13 mouse cellular contexts compared by ENCODE assay signal in the genomic region with DNA sequence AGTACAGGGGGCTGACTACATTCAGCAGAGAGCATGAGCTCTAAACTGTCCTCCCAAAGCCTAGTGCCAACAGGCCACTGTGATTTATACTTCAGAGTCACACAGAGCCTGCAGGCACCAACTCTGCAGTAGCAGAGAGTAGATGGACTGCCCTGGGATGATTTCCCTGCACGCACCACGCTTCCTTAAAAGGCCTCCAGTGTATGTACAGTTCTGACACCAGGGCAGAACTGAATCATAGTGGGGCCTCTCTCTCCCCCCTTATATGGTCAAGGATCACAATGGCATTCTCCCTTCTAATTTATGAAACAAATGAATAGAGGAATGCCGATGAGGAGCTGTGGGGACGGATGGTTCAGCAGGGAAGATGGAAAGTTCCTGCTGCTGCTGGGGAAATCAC.
DNase-seq lines count a peak whose midpoint lies in the region; ATAC-seq and TF ChIP-seq lines count a peak whose summit lies in the region.
"Had no signal": no experiment of that assay in that cellular context is flagged by ENCODE, and none has a peak within 500 bp of the region (broad histone marks: within the 10 kb centered on the region; RNA-seq: fewer than 3 reads in every experiment).

No protein-coding gene starts in this region.

- intact Hi-C loops in heart, postnatal 10 days (cut with DNase I): no loop called here

- H3K4me2 ChIP-seq in heart, embryonic 14.5 days (ENCODE audit: low read length): peak overlapping the region; percentile 20
- no peak overlapping the region for H3K4me2 ChIP-seq in lung, embryonic 14.5 days
- no peak overlapping the region for H3K4me2 ChIP-seq in lung, postnatal 0 days (replicated peaks; ENCODE audit: low read depth, low read length)
- no peak overlapping the region for H3K4me2 ChIP-seq in intestine, embryonic 15.5 days (replicated peaks)
- no peak overlapping the region for H3K4me2 ChIP-seq in stomach, embryonic 16.5 days (ENCODE audit: low read depth, low read length)
- H3K4me2 ChIP-seq: midbrain, embryonic 13.5 days had no signal

- H3K9ac ChIP-seq in heart, embryonic 14.5 days (ENCODE audit: low read length): no peak overlapping the region
- no peak overlapping the region for H3K9ac ChIP-seq in lung, embryonic 14.5 days
- no peak overlapping the region for H3K9ac ChIP-seq in lung, postnatal 0 days (replicated peaks; ENCODE audit: low read depth)
- H3K9ac ChIP-seq in intestine, embryonic 15.5 days: no peak overlapping the region
- no peak overlapping the region for H3K9ac ChIP-seq in stomach, embryonic 16.5 days (ENCODE audit: low read length)
- H3K9ac ChIP-seq: forebrain, postnatal 0 days; midbrain, embryonic 13.5 days had no signal

- no peaks in the 10 kb centered on the region for H3K36me3 ChIP-seq in heart, embryonic 14.5 days (ENCODE audit: control insufficient read depth, insufficient read depth, low read length)
- H3K36me3 ChIP-seq in lung, embryonic 14.5 days (ENCODE audit: insufficient read depth): no peaks in the 10 kb centered on the region
- no peaks in the 10 kb centered on the region for H3K36me3 ChIP-seq in lung, postnatal 0 days (ENCODE audit: insufficient read depth, low read length)
- no peaks in the 10 kb centered on the region for H3K36me3 ChIP-seq in intestine, embryonic 15.5 days
- H3K36me3 ChIP-seq in stomach, embryonic 16.5 days (ENCODE audit: control insufficient read depth, insufficient read depth, low read length): no peaks in the 10 kb centered on the region
- H3K36me3 ChIP-seq: hindbrain, embryonic 10.5 days; midbrain, embryonic 13.5 days had no signal

- H3K27me3 ChIP-seq in heart, embryonic 14.5 days (ENCODE audit: control insufficient read depth, insufficient read depth, low read length): no peaks in the 10 kb centered on the region
- no peaks in the 10 kb centered on the region for H3K27me3 ChIP-seq in lung, embryonic 14.5 days (ENCODE audit: insufficient read depth, low read length)
- H3K27me3 ChIP-seq in lung, postnatal 0 days (replicated peaks; ENCODE audit: insufficient read depth, low read length): no peaks in the 10 kb centered on the region
- H3K27me3 ChIP-seq in intestine, embryonic 15.5 days (replicated peaks): no peaks in the 10 kb centered on the region
- no peaks in the 10 kb centered on the region for H3K27me3 ChIP-seq in stomach, embryonic 16.5 days (ENCODE audit: control insufficient read depth, insufficient read depth, low read length)
- H3K27me3 ChIP-seq: midbrain, embryonic 13.5 days had no signal

- H3K27ac ChIP-seq in heart, embryonic 14.5 days (replicated peaks in 1 of 2; ENCODE audit: control insufficient read depth in 1 of 2, insufficient read depth in 1 of 2, low read depth in 2 of 2, low read length in 2 of 2): peak overlapping the region; percentile 86 to 89
- peak overlapping the region; percentile 12; the same call in 1 of the 2 replicates for H3K27ac ChIP-seq in lung, embryonic 14.5 days (ENCODE audit: low read depth)
- no peak overlapping the region for H3K27ac ChIP-seq in lung, postnatal 0 days (ENCODE audit: low read length)
- H3K27ac ChIP-seq in intestine, embryonic 15.5 days: peak overlapping the region; percentile 64; the same call in 1 of the 2 replicates
- H3K27ac ChIP-seq in stomach, embryonic 16.5 days (ENCODE audit: low read length): peak overlapping the region; percentile 87
- H3K27ac ChIP-seq: hindbrain, embryonic 10.5 days; midbrain, embryonic 13.5 days had no signal

- no peak overlapping the region for H3K4me3 ChIP-seq in heart, embryonic 14.5 days (ENCODE audit: control insufficient read depth in 1 of 2, insufficient read depth in 1 of 2, low read depth in 1 of 2, low read length in 2 of 2)
- no peak overlapping the region for H3K4me3 ChIP-seq in lung, embryonic 14.5 days (ENCODE audit: low read depth, low read length)
- H3K4me3 ChIP-seq in lung, postnatal 0 days (ENCODE audit: low read depth, low read length): no peak overlapping the region
- no peak overlapping the region for H3K4me3 ChIP-seq in intestine, embryonic 15.5 days (replicated peaks)
- H3K4me3 ChIP-seq in stomach, embryonic 16.5 days (replicated peaks; ENCODE audit: low read length): no peak overlapping the region
- H3K4me3 ChIP-seq: hindbrain, embryonic 10.5 days; midbrain, embryonic 13.5 days had no signal

- no peaks in the 10 kb centered on the region for H3K9me3 ChIP-seq in heart, embryonic 14.5 days (ENCODE audit: control insufficient read depth, low read length)
- no peaks in the 10 kb centered on the region for H3K9me3 ChIP-seq in lung, embryonic 14.5 days (ENCODE audit: low read depth, low read length)
- H3K9me3 ChIP-seq in lung, postnatal 0 days (ENCODE audit: low read length): no peaks in the 10 kb centered on the region
- no peaks in the 10 kb centered on the region for H3K9me3 ChIP-seq in intestine, embryonic 15.5 days
- no peaks in the 10 kb centered on the region for H3K9me3 ChIP-seq in stomach, embryonic 16.5 days (replicated peaks; ENCODE audit: control insufficient read depth, low read length)
- H3K9me3 ChIP-seq: hindbrain, embryonic 10.5 days; midbrain, embryonic 13.5 days had no signal

- peaks cover 21 to 39% of the 10 kb centered on the region in 2 experiments for H3K4me1 ChIP-seq in heart, embryonic 14.5 days (ENCODE audit: control insufficient read depth in 2 of 2, insufficient read depth in 2 of 2, low read length in 2 of 2)
- no peaks in the 10 kb centered on the region for H3K4me1 ChIP-seq in lung, embryonic 14.5 days (ENCODE audit: insufficient read depth)
- no peaks in the 10 kb centered on the region for H3K4me1 ChIP-seq in lung, postnatal 0 days (ENCODE audit: insufficient read depth, low read depth, low read length)
- H3K4me1 ChIP-seq in intestine, embryonic 15.5 days (replicated peaks): no peaks in the 10 kb centered on the region
- H3K4me1 ChIP-seq in stomach, embryonic 16.5 days (ENCODE audit: control insufficient read depth, insufficient read depth, low read length): peaks cover 9% of the 10 kb centered on the region; the same call in 1 of the 2 replicates
- H3K4me1 ChIP-seq: hindbrain, embryonic 10.5 days; midbrain, embryonic 13.5 days had no signal

- no peak for TF ChIP-seq EP300 in lung, postnatal 0 days (IDR thresholded peaks at IDR 0.05)

- 27% methylated on average over 4 of the region's 4 CpGs for WGBS in heart, embryonic 14.5 days
- WGBS in lung, embryonic 14.5 days: 40% methylated on average over 4 of the region's 4 CpGs
- 65% methylated on average over 4 of the region's 4 CpGs for WGBS in lung, postnatal 0 days
- WGBS in intestine, embryonic 15.5 days: 45% methylated on average over 4 of the region's 4 CpGs
- WGBS in stomach, embryonic 16.5 days: 50% methylated on average over 4 of the region's 4 CpGs

- peak; percentile 54; the same call in 1 of the 2 replicates for ATAC-seq in heart, embryonic 14.5 days (ENCODE audit: insufficient number of reproducible peaks, insufficient read depth, low FRiP score, low read depth)
- no peak for ATAC-seq in lung, embryonic 14.5 days (ENCODE audit: insufficient read depth)
- ATAC-seq in lung, postnatal 0 days: no peak; the same call in 1 of the 2 replicates
- peak; percentile 87 for ATAC-seq in intestine, embryonic 15.5 days
- ATAC-seq in stomach, embryonic 16.5 days (ENCODE audit: insufficient read depth, low FRiP score): peak; percentile 92
- ATAC-seq: forebrain, postnatal 0 days; midbrain, embryonic 13.5 days had no signal

- no peak for DNase-seq in heart, postnatal 10 days
- peak; percentile 23 for DNase-seq in lung, embryonic 14.5 days
- no peak for DNase-seq in lung, postnatal 0 days (ENCODE audit: low spot score)
- no peak for DNase-seq in cerebellum, postnatal 14 days
- DNase-seq: cerebellum, adult 8-10 months; forebrain, postnatal 0 days; left cerebral cortex, postnatal 4 days; thymus, adult 18-20 months had no signal

- TF ChIP-seq CTCF in lung, embryonic 14.5 days (IDR thresholded peaks at IDR 0.05; ENCODE audit: low read depth): no peak
- TF ChIP-seq CTCF in lung, postnatal 0 days (IDR thresholded peaks at IDR 0.05): no peak

Comparison
In these comparisons a context has a peak if more than half of its experiments do, and no peak if none do; other contexts are left out.
1. ATAC-seq: peak in heart, embryonic 14.5 days (single experiment), intestine, embryonic 15.5 days (single experiment) and stomach, embryonic 16.5 days (single experiment); none in lung, embryonic 14.5 days (single experiment) and lung, postnatal 0 days (single experiment).